Mouse (Mus musculus) lung, postnatal 0 days (tissue): ENCODE results near the gene Hspa1l.

Experiments used
- CTCF ChIP-seq: IDR thresholded peaks from 2 replicates; pipeline ENCODE4 v1.5.1; 2016; ENCODE audit warnings: antibody characterized with exemption, mild to moderate bottlenecking
- EP300 ChIP-seq: IDR thresholded peaks from 2 replicates; pipeline ENCODE4 v1.6.1; 2016; ENCODE audit warnings: antibody characterized with exemption, mild to moderate bottlenecking, control low read depth

DNA sequence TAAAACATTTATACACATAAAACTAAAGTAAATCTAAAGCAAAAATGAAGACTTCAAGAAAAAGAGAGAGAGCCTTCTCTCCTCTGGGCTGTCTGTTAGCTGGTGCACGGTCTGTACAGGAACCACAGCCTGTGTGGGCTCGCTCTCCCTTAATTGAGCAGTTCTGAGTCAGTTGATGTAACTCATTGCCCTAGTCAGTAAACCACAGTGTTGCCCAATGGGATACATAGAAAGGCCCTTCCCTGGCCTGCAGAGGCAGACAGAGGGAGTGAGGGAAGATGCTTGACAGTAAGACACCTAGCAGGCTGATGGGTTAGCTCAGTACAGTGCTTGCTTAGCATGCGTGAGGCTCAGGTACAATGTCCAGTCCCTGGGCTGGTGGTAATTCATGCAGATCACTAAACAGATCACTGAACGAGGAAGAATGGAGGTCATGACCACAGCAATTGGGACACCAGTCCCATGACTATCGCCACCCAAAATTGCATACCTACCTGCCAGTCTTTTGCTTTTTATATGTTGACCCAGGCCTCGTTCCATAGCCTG, 34.5 kb upstream of the Hspa1l start:
- TF ChIP-seq CTCF, result no peak
- TF ChIP-seq EP300, result no peak
